Mouse (Mus musculus) cerebellum, adult 2 months (tissue): Measurements from ENCODE around the gene Gng13.

ENCODE experiments used
- CTCF ChIP-seq: fragments of 200-500 bp; IDR thresholded peaks from 2 replicates; pipeline ENCODE4 v1.5.1; 2011; ENCODE audit warnings: low read depth, mild to moderate bottlenecking, control low read depth, low read length, moderate library complexity, borderline replicate concordance; ENCODE audit not compliant: insufficient read depth
- POLR2A ChIP-seq: fragments of 200-500 bp; IDR thresholded peaks from 2 replicates; pipeline ENCODE4 v1.6.1; 2011; ENCODE audit warnings: low read length, control low read depth, borderline replicate concordance; ENCODE audit not compliant: insufficient read depth

GRCm38 (mm10) chr17:25711136-25711535, 5.8 kb upstream of the Gng13 start:
- no peak for TF ChIP-seq CTCF
- TF ChIP-seq POLR2A: no peak
